Mouse (Mus musculus) kidney, adult 11 months (tissue): Measurements from ENCODE around the gene Gnl1.
"Not testable (repeated sequence)": the region's sequence is repeated elsewhere in the genome, so short reads cannot be mapped to it uniquely, and the experiment has no call there.

Experiments
- DNase-seq: peaks from one replicate; pipeline ENCODE4 v3.0.0; 2022

Gnl1 gene

GRCm38 (mm10) chr17:36028879-36029619 is 49.4 kb downstream of the Gnl1 start:
- DNase-seq = no peak

- DNase-seq = not testable (repeated sequence)
Observed at GRCm38 (mm10) chr17:36030046-36030702, 50.5 kb downstream of the Gnl1 start.

- not testable (repeated sequence) for DNase-seq
Observed at GRCm38 (mm10) chr17:36030703-36031582, 51.3 kb downstream of the Gnl1 start.

GRCm38 (mm10) chr17:36031583-36032331 is 52.1 kb downstream of the Gnl1 start:
- peak; percentile 73 for DNase-seq

- DNase-seq = peak; percentile 79
Observed at GRCm38 (mm10) chr17:36032351-36032875, 52.8 kb downstream of the Gnl1 start, which contains the start of gene H2-T23. Gene H2-T23, minus strand, starts transcription at chr17:36032855.

GRCm38 (mm10) chr17:36034524-36034923 is 54.9 kb downstream of the Gnl1 start:
- not testable (repeated sequence) for DNase-seq

GRCm38 (mm10) chr17:36035010-36035638 is 55.5 kb downstream of the Gnl1 start:
- peak; percentile 78 for DNase-seq

GRCm38 (mm10) chr17:36036126-36036525 is 56.5 kb downstream of the Gnl1 start:
- not testable (repeated sequence) for DNase-seq
